Mouse (Mus musculus) kidney, embryonic 16.5 days (tissue): ENCODE measurements around the gene Galnt9. TPM values are rescaled to one million over a fixed set of nuclear protein-coding genes. Genes with fewer than 3 reads are reported as not detected.

ENCODE experiments used
- ATAC-seq: fragments of 200-750 bp; cut with Nextera tagmentation; 2 replicates; pipeline ENCODE4 v1.8.0; 2017; ENCODE audit warnings: moderate TSS enrichment; ENCODE audit not compliant: low FRiP score, low TSS enrichment
- H3K27ac ChIP-seq: fragments of 300-500 bp; sonication (generic); 2 replicates; pipeline ENCODE4 v1.5.1; 2014; ENCODE audit warnings: low read length
- H3K27me3 ChIP-seq: fragments of 300-500 bp; sonication (generic); 2 replicates; pipeline ENCODE4 v1.6.1; 2014; ENCODE audit warnings: low read length, control low read depth, mixed read lengths; ENCODE audit not compliant: insufficient read depth
- H3K36me3 ChIP-seq: fragments of 300-500 bp; sonication (generic); 2 replicates; pipeline ENCODE4 v1.6.1; 2014; ENCODE audit warnings: low read length, control low read depth, mixed read lengths; ENCODE audit not compliant: insufficient read depth
- H3K4me1 ChIP-seq: fragments of 300-500 bp; sonication (generic); 2 replicates; pipeline ENCODE4 v1.6.1; 2014; ENCODE audit warnings: low read length, control low read depth, mixed read lengths; ENCODE audit not compliant: insufficient read depth
- H3K4me2 ChIP-seq: fragments of 300-500 bp; sonication (generic); replicated peaks from 2 replicates; pipeline ENCODE4 v1.6.1; 2014; ENCODE audit warnings: low read depth, low read length
- H3K4me3 ChIP-seq: fragments of 300-500 bp; sonication (generic); 2 replicates; pipeline ENCODE4 v1.5.1; 2014; ENCODE audit warnings: mild to moderate bottlenecking, low read length
- H3K9ac ChIP-seq: fragments of 300-500 bp; sonication (generic); replicated peaks from 2 replicates; pipeline ENCODE4 v1.6.1; 2014; ENCODE audit warnings: low read length
- H3K9me3 ChIP-seq: fragments of 300-500 bp; sonication (generic); 2 replicates; pipeline ENCODE4 v1.6.1; 2016; ENCODE audit warnings: low read length, control low read depth
- WGBS: fragments of 180-500 bp; shearing (Covaris S2); extraction: QIAGEN DNeasy Blood & Tissue Kit; methylation state at CpG from one replicate; pipeline ENCODE4 v1.1.7; 2014; 5-methylcytosine and 5-hydroxymethylcytosine counted together
- polyA plus RNA-seq: library from polyadenylated mRNA; unstranded; fragments of >200 nt; fragmentation: Nextera tagmentation; extraction: Ambion mirVana; gene quantifications from 2 replicates; pipeline ENCODE4 v1.2.1, GENCODE M21; 2015

The Galnt9 gene
- polyA plus RNA-seq, 1 experiment from 2014 or later, result 0.44 TPM

- Histone ChIP-seq H3K9me3 (no peaks in the 10 kb centered on the region), H3K9ac (no peak overlapping the region), H3K27me3 (peaks cover 33% of the 10 kb centered on the region), H3K36me3 (no peaks in the 10 kb centered on the region), H3K4me3 (no peak overlapping the region), H3K4me1 (peaks cover 5% of the 10 kb centered on the region; the same call in 1 of the 2 replicates), H3K27ac (no peak overlapping the region), H3K4me2 (no peak overlapping the region)
- 57% methylated on average over 7 of the region's 7 CpGs for WGBS
- ATAC-seq, result no peak
These were observed 4.3 kb downstream of the Galnt9 start for GRCm38 (mm10) chr5:110548446-110548845.

- WGBS, result 78% methylated on average over 2 of the region's 2 CpGs
- H3K9me3 ChIP-seq, result no peaks in the 10 kb centered on the region
- H3K27ac ChIP-seq, result no peak overlapping the region
- no peak for ATAC-seq
- H3K27me3 ChIP-seq, result peaks cover 15% of the 10 kb centered on the region
- H3K4me3 ChIP-seq, result no peak overlapping the region
- no peak overlapping the region for H3K4me2 ChIP-seq
- no peaks in the 10 kb centered on the region for H3K4me1 ChIP-seq
- no peak overlapping the region for H3K9ac ChIP-seq
- H3K36me3 ChIP-seq, result no peaks in the 10 kb centered on the region
These were observed 6.0 kb downstream of the Galnt9 start for GRCm38 (mm10) chr5:110550189-110550588.

GRCm38 (mm10) chr5:110550841-110551240 lies 6.7 kb downstream of the Galnt9 start:
- no peaks in the 10 kb centered on the region for H3K9me3 ChIP-seq
- no peaks in the 10 kb centered on the region for H3K36me3 ChIP-seq
- no peak overlapping the region for H3K27ac ChIP-seq
- H3K4me3 ChIP-seq, result no peak overlapping the region
- H3K4me1 ChIP-seq, result no peaks in the 10 kb centered on the region
- H3K9ac ChIP-seq, result no peak overlapping the region
- 26% methylated on average over 4 of the region's 4 CpGs for WGBS
- ATAC-seq, result no peak
- H3K4me2 ChIP-seq, result no peak overlapping the region
- peaks cover 9% of the 10 kb centered on the region for H3K27me3 ChIP-seq

- WGBS, result 76% methylated on average over 3 of the region's 3 CpGs
- no peak overlapping the region for H3K4me3 ChIP-seq
- H3K4me1 ChIP-seq, result no peaks in the 10 kb centered on the region
- H3K27me3 ChIP-seq, result peaks cover 3% of the 10 kb centered on the region
- H3K4me2 ChIP-seq, result no peak overlapping the region
- H3K27ac ChIP-seq, result no peak overlapping the region
- H3K9ac ChIP-seq, result no peak overlapping the region
- ATAC-seq, result no peak
- no peaks in the 10 kb centered on the region for H3K9me3 ChIP-seq
- H3K36me3 ChIP-seq, result no peaks in the 10 kb centered on the region
These were observed 7.8 kb downstream of the Galnt9 start for GRCm38 (mm10) chr5:110552005-110552404.

GRCm38 (mm10) chr5:110553315-110553714 lies 9.2 kb downstream of the Galnt9 start:
- no peaks in the 10 kb centered on the region for H3K4me1 ChIP-seq
- H3K4me2 ChIP-seq, result no peak overlapping the region
- no peaks in the 10 kb centered on the region for H3K36me3 ChIP-seq
- no peak for ATAC-seq
- H3K27ac ChIP-seq, result no peak overlapping the region
- no peak overlapping the region for H3K9ac ChIP-seq
- H3K4me3 ChIP-seq, result no peak overlapping the region
- no peaks in the 10 kb centered on the region for H3K9me3 ChIP-seq
- peaks cover 3% of the 10 kb centered on the region; the same call in 1 of the 2 replicates for H3K27me3 ChIP-seq
- WGBS, result 74% methylated on average over 4 of the region's 4 CpGs

- Histone ChIP-seq H3K4me3 (no peak overlapping the region), H3K36me3 (no peaks in the 10 kb centered on the region), H3K4me1 (no peaks in the 10 kb centered on the region), H3K27ac (no peak overlapping the region), H3K27me3 (no peaks in the 10 kb centered on the region), H3K9ac (no peak overlapping the region), H3K4me2 (no peak overlapping the region), H3K9me3 (no peaks in the 10 kb centered on the region)
- 46% methylated on average over 2 of the region's 2 CpGs for WGBS
- no peak for ATAC-seq
These were observed 11.0 kb downstream of the Galnt9 start for GRCm38 (mm10) chr5:110555198-110555597.

GRCm38 (mm10) chr5:110558368-110558767 lies 14.2 kb downstream of the Galnt9 start:
- no peak for ATAC-seq
- 4% methylated on average over 8 of the region's 8 CpGs for WGBS
- H3K9me3 ChIP-seq, result no peaks in the 10 kb centered on the region

GRCm38 (mm10) chr5:110559679-110560078 lies 15.5 kb downstream of the Galnt9 start:
- no peak overlapping the region for H3K4me3 ChIP-seq
- 92% methylated on average over 8 of the region's 8 CpGs for WGBS
- no peaks in the 10 kb centered on the region for H3K36me3 ChIP-seq
- no peak overlapping the region for H3K27ac ChIP-seq
- no peak for ATAC-seq
- no peaks in the 10 kb centered on the region for H3K27me3 ChIP-seq
- no peaks in the 10 kb centered on the region for H3K9me3 ChIP-seq
- no peaks in the 10 kb centered on the region for H3K4me1 ChIP-seq
- H3K4me2 ChIP-seq, result no peak overlapping the region
- H3K9ac ChIP-seq, result no peak overlapping the region

More at GRCm38 (mm10) chr5:110558368-110558767, 14.2 kb downstream of the Galnt9 start:
- Histone ChIP-seq H3K4me1 (no peaks in the 10 kb centered on the region), H3K36me3 (no peaks in the 10 kb centered on the region), H3K9ac (no peak overlapping the region), H3K27me3 (no peaks in the 10 kb centered on the region), H3K4me2 (no peak overlapping the region), H3K4me3 (no peak overlapping the region), H3K27ac (no peak overlapping the region)

GRCm38 (mm10) chr5:110562741-110563326 lies 18.7 kb downstream of the Galnt9 start:
- Histone ChIP-seq H3K9ac (no peak overlapping the region), H3K27me3 (no peaks in the 10 kb centered on the region), H3K4me1 (no peaks in the 10 kb centered on the region), H3K4me2 (no peak overlapping the region), H3K4me3 (no peak overlapping the region), H3K36me3 (no peaks in the 10 kb centered on the region), H3K27ac (no peak overlapping the region), H3K9me3 (no peaks in the 10 kb centered on the region)
- ATAC-seq, result no peak
- WGBS, result 80% methylated on average over 16 of the region's 16 CpGs

- Histone ChIP-seq H3K36me3 (no peaks in the 10 kb centered on the region), H3K9ac (no peak overlapping the region), H3K4me2 (no peak overlapping the region), H3K9me3 (no peaks in the 10 kb centered on the region), H3K4me3 (no peak overlapping the region), H3K27ac (no peak overlapping the region), H3K4me1 (no peaks in the 10 kb centered on the region), H3K27me3 (no peaks in the 10 kb centered on the region)
- WGBS, result 36% methylated on average over 4 of the region's 4 CpGs
- ATAC-seq, result no peak
These were observed 21.0 kb downstream of the Galnt9 start for GRCm38 (mm10) chr5:110564986-110565644.
